Mouse (Mus musculus) neural tube, embryonic 14.5 days (tissue): ENCODE measurements around the gene Man2b2. TPM values are rescaled to one million over a fixed set of nuclear protein-coding genes. Genes with fewer than 3 reads are reported as not detected.
"Not testable (repeated sequence)": the region's sequence is repeated elsewhere in the genome, so short reads cannot be mapped to it uniquely, and the experiment has no call there.

Experiments used
- ATAC-seq: fragments of 200-750 bp; cut with Nextera tagmentation; 2 replicates; pipeline ENCODE4 v1.8.0; 2017; ENCODE audit warnings: low read depth, mild to moderate bottlenecking, moderate TSS enrichment, moderate library complexity
- H3K27ac ChIP-seq: fragments of 300-500 bp; sonication (generic); 2 replicates; pipeline ENCODE4 v1.5.1; 2014; ENCODE audit warnings: low read depth, mild to moderate bottlenecking, control low read depth, low read length, moderate library complexity, mixed read lengths
- H3K27me3 ChIP-seq: fragments of 300-500 bp; sonication (generic); 2 replicates; pipeline ENCODE4 v1.6.1; 2014; ENCODE audit warnings: low read length; ENCODE audit not compliant: control insufficient read depth, insufficient read depth
- H3K36me3 ChIP-seq: fragments of 300-500 bp; sonication (generic); 2 replicates; pipeline ENCODE4 v1.6.1; 2014; ENCODE audit warnings: low read length, mixed read lengths; ENCODE audit not compliant: control insufficient read depth, insufficient read depth
- H3K4me1 ChIP-seq: fragments of 300-500 bp; sonication (generic); 2 replicates; pipeline ENCODE4 v1.6.1; 2014; ENCODE audit warnings: low read length; ENCODE audit not compliant: control insufficient read depth, insufficient read depth
- H3K4me2 ChIP-seq: fragments of 300-500 bp; sonication (generic); 2 replicates; pipeline ENCODE4 v1.6.1; 2014; ENCODE audit warnings: mild to moderate bottlenecking, low read depth, low read length, control low read depth
- H3K4me3 ChIP-seq: fragments of 300-500 bp; sonication (generic); 2 replicates; pipeline ENCODE4 v1.5.1; 2014; ENCODE audit warnings: low read depth, low read length, control low read depth, mixed read lengths
- H3K9ac ChIP-seq: fragments of 300-500 bp; sonication (generic); replicated peaks from 2 replicates; pipeline ENCODE4 v1.6.1; 2014; ENCODE audit warnings: low read depth, mild to moderate bottlenecking, control low read depth, low read length, mixed read lengths
- H3K9me3 ChIP-seq: fragments of 300-500 bp; sonication (generic); 2 replicates; pipeline ENCODE4 v1.6.1; 2016; ENCODE audit warnings: low read length; ENCODE audit not compliant: control insufficient read depth
- WGBS: fragments of 180-500 bp; shearing (Covaris S2); extraction: QIAGEN DNeasy Blood & Tissue Kit; methylation state at CpG from one replicate; pipeline ENCODE4 v1.1.7; 2014; 5-methylcytosine and 5-hydroxymethylcytosine counted together
- polyA plus RNA-seq: library from polyadenylated mRNA; unstranded; fragments of >200 nt; fragmentation: Nextera tagmentation; extraction: Ambion mirVana; gene quantifications from 2 replicates; pipeline ENCODE4 v1.2.1, GENCODE M21; 2014

Man2b2 gene
- polyA plus RNA-seq, 1 experiment from 2014 or later, result 12.2 TPM

GRCm38 (mm10) chr5:36795647-36796295, 34.7 kb downstream of the Man2b2 start:
- not testable (repeated sequence) for H3K9me3 ChIP-seq, H3K27me3 ChIP-seq, H3K4me1 ChIP-seq, H3K36me3 ChIP-seq
- peak; percentile 67 for ATAC-seq
- Histone ChIP-seq H3K27ac (peak overlapping the region; percentile 95), H3K9ac (peak overlapping the region; percentile 82), H3K4me2 (peak overlapping the region; percentile 64), H3K4me3 (peak overlapping the region; percentile 67)
- 4% methylated on average over 35 of the region's 37 CpGs for WGBS

GRCm38 (mm10) chr5:36791861-36792260, 38.6 kb downstream of the Man2b2 start:
- Histone ChIP-seq H3K27ac (no peak overlapping the region), H3K9me3 (no peaks in the 10 kb centered on the region), H3K4me1 (0 out of 2 replicates have a peak, but pooled peaks cover 3% of the 10 kb centered on the region), H3K27me3 (no peaks in the 10 kb centered on the region), H3K36me3 (no peaks in the 10 kb centered on the region), H3K4me3 (no peak overlapping the region), H3K9ac (no peak overlapping the region), H3K4me2 (no peak overlapping the region)
- 81% methylated on average over 9 of the region's 9 CpGs for WGBS
- ATAC-seq, result no peak

- H3K9me3 ChIP-seq, result no peaks in the 10 kb centered on the region
- no peak overlapping the region for H3K4me3 ChIP-seq
- no peak overlapping the region for H3K9ac ChIP-seq
- H3K27ac ChIP-seq, result no peak overlapping the region
- H3K27me3 ChIP-seq, result no peaks in the 10 kb centered on the region
- ATAC-seq, result no peak
- no peaks in the 10 kb centered on the region for H3K4me1 ChIP-seq
- no peaks in the 10 kb centered on the region for H3K36me3 ChIP-seq
- 92% methylated on average over 5 of the region's 5 CpGs for WGBS
- no peak overlapping the region for H3K4me2 ChIP-seq
These were observed 44.4 kb downstream of the Man2b2 start for GRCm38 (mm10) chr5:36786052-36786451.

- H3K4me1 ChIP-seq, result no peaks in the 10 kb centered on the region
- H3K4me3 ChIP-seq, result no peak overlapping the region
- H3K27me3 ChIP-seq, result no peaks in the 10 kb centered on the region
- no peak overlapping the region for H3K27ac ChIP-seq
- 80% methylated on average over 2 of the region's 2 CpGs for WGBS
- no peaks in the 10 kb centered on the region for H3K9me3 ChIP-seq
- no peak overlapping the region for H3K9ac ChIP-seq
- H3K4me2 ChIP-seq, result no peak overlapping the region
- ATAC-seq, result no peak
- no peaks in the 10 kb centered on the region for H3K36me3 ChIP-seq
These were observed 50.9 kb downstream of the Man2b2 start for GRCm38 (mm10) chr5:36779512-36779911.

DNA sequence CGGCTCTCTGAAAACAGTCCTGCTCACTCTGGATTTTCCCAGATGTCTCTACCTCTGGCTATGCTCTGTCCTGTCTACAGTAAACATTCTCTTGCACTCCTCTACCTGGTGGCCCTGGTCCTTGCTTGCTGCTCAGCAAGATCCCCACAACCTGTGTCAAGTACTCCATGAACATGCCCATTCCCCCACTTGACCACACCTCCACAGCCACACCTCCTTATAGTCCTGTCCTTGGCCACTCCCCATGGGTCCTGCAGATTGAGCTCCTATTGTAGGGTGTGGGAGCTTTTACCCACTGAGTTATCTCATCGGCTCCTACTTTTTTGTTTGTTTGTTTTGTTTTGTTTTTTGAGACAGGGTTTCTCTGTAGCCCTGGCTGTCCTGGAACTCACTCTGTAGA, 51.6 kb downstream of the Man2b2 start:
- no peaks in the 10 kb centered on the region for H3K4me1 ChIP-seq
- WGBS, result 97% methylated on average over 1 of the region's 2 CpGs
- no peak for ATAC-seq

DNA sequence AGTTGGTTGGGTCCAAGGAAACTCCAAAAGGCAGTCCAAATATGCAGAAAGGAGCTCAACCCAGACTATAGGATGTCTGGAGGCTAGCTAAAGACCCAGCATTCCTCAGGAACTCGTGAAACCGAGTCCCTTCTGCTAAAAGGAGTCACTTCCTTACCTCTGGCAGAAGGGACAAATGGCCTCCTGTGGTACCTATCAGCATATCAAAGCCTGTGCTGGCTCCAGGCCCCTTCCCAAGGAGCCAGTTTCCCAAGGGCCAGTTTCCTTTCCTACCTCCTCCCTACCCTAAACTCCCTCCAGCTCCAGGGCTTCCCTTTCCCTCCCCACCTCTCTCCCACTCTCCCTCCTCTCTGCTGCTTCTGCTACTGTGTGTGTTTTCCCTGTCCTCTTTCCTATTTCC, 53.3 kb downstream of the Man2b2 start:
- Histone ChIP-seq H3K27ac (no peak overlapping the region), H3K4me3 (no peak overlapping the region), H3K9me3 (no peaks in the 10 kb centered on the region), H3K36me3 (no peaks in the 10 kb centered on the region), H3K4me1 (no peaks in the 10 kb centered on the region), H3K4me2 (no peak overlapping the region), H3K27me3 (no peaks in the 10 kb centered on the region), H3K9ac (no peak overlapping the region)
- ATAC-seq, result no peak
- 3% methylated on average over 2 of the region's 2 CpGs for WGBS

More for the DNA sequence above, 51.6 kb downstream of the Man2b2 start:
- H3K4me2 ChIP-seq, result no peak overlapping the region
- H3K27ac ChIP-seq, result no peak overlapping the region
- H3K36me3 ChIP-seq, result no peaks in the 10 kb centered on the region
- H3K27me3 ChIP-seq, result no peaks in the 10 kb centered on the region
- H3K4me3 ChIP-seq, result no peak overlapping the region
- no peaks in the 10 kb centered on the region for H3K9me3 ChIP-seq
- no peak overlapping the region for H3K9ac ChIP-seq

DNA sequence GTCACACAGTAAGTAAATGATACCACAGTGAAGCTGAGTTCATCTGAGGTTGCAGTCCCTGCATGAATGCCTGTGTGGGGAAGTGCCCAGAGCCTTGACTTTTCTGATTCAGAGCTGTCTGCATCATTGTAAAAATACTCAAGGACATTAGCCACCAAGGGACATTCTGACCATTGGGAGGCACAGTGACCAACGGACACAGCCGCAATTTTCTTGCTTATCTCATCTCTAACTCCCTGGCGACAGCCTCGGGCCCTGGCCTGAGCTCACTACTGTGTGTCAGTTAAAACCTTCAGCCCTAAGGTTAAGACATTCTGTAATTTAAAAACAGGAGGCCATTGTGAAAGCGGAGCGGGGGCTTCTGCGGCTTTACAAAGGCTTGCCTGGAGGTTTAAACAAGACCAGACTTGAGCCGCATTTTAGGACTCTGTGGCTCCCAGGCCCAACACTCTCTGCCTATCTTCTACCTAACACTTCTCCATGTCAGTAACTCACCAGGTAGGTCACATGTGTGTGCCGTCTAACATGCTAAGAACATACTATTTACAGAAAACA, 54.4 kb downstream of the Man2b2 start:
- no peaks in the 10 kb centered on the region for H3K36me3 ChIP-seq
- H3K4me1 ChIP-seq, result no peaks in the 10 kb centered on the region
- no peak overlapping the region for H3K9ac ChIP-seq
- no peak overlapping the region for H3K4me2 ChIP-seq
- H3K27ac ChIP-seq, result no peak overlapping the region
- no peak for ATAC-seq
- no peaks in the 10 kb centered on the region for H3K9me3 ChIP-seq
- no peaks in the 10 kb centered on the region for H3K27me3 ChIP-seq
- H3K4me3 ChIP-seq, result no peak overlapping the region
- 50% methylated on average over 9 of the region's 9 CpGs for WGBS

DNA sequence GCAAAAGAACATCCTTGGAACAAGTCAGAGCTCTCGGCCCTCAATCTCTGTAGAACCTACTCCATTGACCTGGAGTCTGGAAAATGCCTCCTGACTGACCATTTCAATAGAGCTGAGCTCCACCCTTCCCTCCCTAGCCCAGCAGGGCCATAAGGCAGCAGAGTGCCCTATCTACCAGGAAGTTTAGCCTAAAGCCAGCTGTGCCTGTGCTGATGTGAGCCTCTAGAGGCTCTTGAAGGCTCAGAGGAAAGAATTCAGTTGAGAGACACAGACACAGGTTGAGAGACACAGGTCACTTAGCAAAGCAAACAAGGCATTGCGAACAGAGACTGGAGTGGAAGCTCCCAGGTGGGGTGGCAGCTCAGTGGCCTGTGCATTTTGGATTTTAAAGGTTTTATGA, 55.1 kb downstream of the Man2b2 start:
- Histone ChIP-seq H3K9ac (no peak overlapping the region), H3K27me3 (no peaks in the 10 kb centered on the region), H3K4me2 (no peak overlapping the region), H3K9me3 (no peaks in the 10 kb centered on the region), H3K36me3 (no peaks in the 10 kb centered on the region), H3K27ac (no peak overlapping the region), H3K4me1 (no peaks in the 10 kb centered on the region), H3K4me3 (no peak overlapping the region)
- ATAC-seq, result no peak
- 74% methylated on average over 2 of the region's 2 CpGs for WGBS

DNA sequence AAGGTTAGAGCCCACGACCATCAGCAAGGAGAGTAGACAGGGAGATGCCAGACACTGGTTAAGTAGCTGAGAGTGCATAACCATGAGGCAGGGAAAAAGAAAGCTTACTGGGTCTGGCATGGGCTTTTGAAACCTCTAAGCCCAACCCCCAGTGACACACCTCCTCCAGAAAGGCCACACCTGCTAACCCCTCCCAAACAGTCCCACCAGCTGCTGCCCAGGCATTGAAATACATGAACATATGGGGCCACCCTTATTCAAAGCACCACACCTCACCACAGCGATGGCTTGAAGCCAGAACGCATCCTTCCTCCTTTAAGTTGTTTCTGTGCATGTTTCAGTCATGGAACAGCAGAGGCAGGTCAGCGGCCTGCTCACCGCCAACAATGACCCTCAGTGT, 57.9 kb downstream of the Man2b2 start:
- Histone ChIP-seq H3K27me3 (no peaks in the 10 kb centered on the region), H3K27ac (no peak overlapping the region), H3K9me3 (no peaks in the 10 kb centered on the region), H3K4me1 (peaks cover under 1% of the 10 kb centered on the region; the same call in 1 of the 2 replicates), H3K4me3 (no peak overlapping the region), H3K4me2 (no peak overlapping the region), H3K9ac (no peak overlapping the region), H3K36me3 (no peaks in the 10 kb centered on the region)
- ATAC-seq, result no peak
- 72% methylated on average over 5 of the region's 5 CpGs for WGBS
